Comparison of ENCODE assay signal across 29 mouse cellular contexts in the genomic region with DNA sequence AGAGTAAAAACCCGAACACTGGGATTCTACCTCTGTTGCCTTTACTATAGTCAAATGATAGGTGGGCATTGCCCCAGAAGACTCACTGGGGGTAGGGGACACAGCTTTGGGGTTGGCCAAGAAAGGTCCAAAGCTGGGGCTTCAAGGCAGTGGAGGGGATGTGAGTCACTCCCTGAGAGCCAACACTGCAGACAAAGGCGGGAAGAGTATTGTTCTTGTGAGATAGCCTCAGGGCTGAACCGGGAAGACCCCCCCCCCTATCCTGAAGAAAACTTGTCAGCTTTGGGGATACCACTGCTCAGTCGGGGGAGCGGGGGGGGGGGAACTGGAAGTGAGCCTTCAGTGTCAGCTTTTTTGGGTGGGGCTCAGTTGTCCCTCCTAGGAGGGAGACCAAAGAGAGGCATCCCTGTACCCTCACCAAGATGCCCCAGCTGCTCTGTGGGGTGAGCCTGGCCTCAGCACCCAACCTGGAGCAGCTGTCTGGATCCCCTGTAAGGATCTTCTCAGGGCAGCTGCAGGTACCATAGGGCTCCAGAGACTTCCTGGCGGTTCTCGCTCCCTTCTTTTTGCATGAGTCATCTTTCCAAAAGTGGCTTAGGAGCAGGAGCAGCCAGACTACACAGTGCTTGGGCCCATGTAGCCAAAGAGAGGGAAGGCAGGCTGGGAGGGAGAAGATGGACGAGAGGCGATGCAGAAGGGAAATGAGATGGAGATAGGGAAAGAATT. TPM values are rescaled to one million over a fixed set of nuclear protein-coding genes. Genes with fewer than 3 reads are reported as not detected.
DNase-seq lines count a peak whose midpoint lies in the region; ATAC-seq and TF ChIP-seq lines count a peak whose summit lies in the region.
"Had no signal": no experiment of that assay in that cellular context is flagged by ENCODE, and none has a peak within 500 bp of the region (broad histone marks: within the 10 kb centered on the region; RNA-seq: fewer than 3 reads in every experiment).

No protein-coding gene starts in this region.

- H3K27me3 ChIP-seq in forebrain, embryonic 11.5 days (ENCODE audit: control insufficient read depth, insufficient read depth, low read length) = no peaks in the 10 kb centered on the region; the same call in none of the 2 replicates
- no peaks in the 10 kb centered on the region; the same call in 1 of the 2 replicates for H3K27me3 ChIP-seq in forebrain, postnatal 0 days (ENCODE audit: insufficient read depth, low read length)
- H3K27me3 ChIP-seq: hindbrain, embryonic 13.5 days; limb, embryonic 15.5 days; midbrain, embryonic 12.5 days had no signal

- no peaks in the 10 kb centered on the region for H3K4me1 ChIP-seq in forebrain, embryonic 11.5 days (replicated peaks; ENCODE audit: control insufficient read depth, insufficient read depth, low read length)
- no peaks in the 10 kb centered on the region for H3K4me1 ChIP-seq in forebrain, postnatal 0 days (ENCODE audit: insufficient read depth)
- H3K4me1 ChIP-seq: midbrain, embryonic 12.5 days had no signal

- H3K4me2 ChIP-seq in forebrain, embryonic 11.5 days (ENCODE audit: low read depth, low read length, severe bottlenecking) = no peak overlapping the region
- no peak overlapping the region for H3K4me2 ChIP-seq in forebrain, postnatal 0 days (ENCODE audit: low read depth)
- H3K4me2 ChIP-seq: heart, embryonic 13.5 days; hindbrain, embryonic 13.5 days; limb, embryonic 15.5 days; midbrain, embryonic 12.5 days had no signal

- no peak for TF ChIP-seq CTCF in forebrain, postnatal 0 days (IDR thresholded peaks at IDR 0.05; ENCODE audit: low read depth)

- intact Hi-C loops in heart, postnatal 10 days (cut with DNase I) = no loop called here

- H3K36me3 ChIP-seq in forebrain, embryonic 11.5 days (ENCODE audit: control insufficient read depth, insufficient read depth, low read length) = no peaks in the 10 kb centered on the region
- H3K36me3 ChIP-seq in forebrain, postnatal 0 days (ENCODE audit: insufficient read depth) = no peaks in the 10 kb centered on the region
- H3K36me3 ChIP-seq: G1E; heart, embryonic 13.5 days; hindbrain, embryonic 13.5 days; midbrain, embryonic 12.5 days had no signal

- DNase-seq in forebrain, embryonic 11.5 days (ENCODE audit: low spot score) = peak; percentile 28
- DNase-seq in forebrain, postnatal 0 days = no peak
- DNase-seq in heart, postnatal 4 days = peak; percentile 14
- DNase-seq in heart, postnatal 10 days = no peak
- DNase-seq in right cerebral cortex, adult 18-20 months = peak; percentile 20
- DNase-seq in right cerebral cortex, postnatal 14 days = no peak
- DNase-seq in cerebellum, postnatal 25 days = no peak
- DNase-seq: adrenal gland, adult 8-10 months; cerebellum, adult 2 months; cerebellum, postnatal 36 days; left cerebral cortex, postnatal 4 days had no signal

- no peak overlapping the region for H3K9ac ChIP-seq in forebrain, embryonic 11.5 days (ENCODE audit: low read length)
- no peak overlapping the region for H3K9ac ChIP-seq in forebrain, postnatal 0 days
- H3K9ac ChIP-seq: heart, embryonic 13.5 days; hindbrain, embryonic 13.5 days; limb, embryonic 15.5 days; midbrain, embryonic 12.5 days had no signal

- H3K9me3 ChIP-seq in forebrain, embryonic 11.5 days (ENCODE audit: control insufficient read depth, low read length) = no peaks in the 10 kb centered on the region
- no peaks in the 10 kb centered on the region for H3K9me3 ChIP-seq in forebrain, postnatal 0 days (ENCODE audit: low read length)
- H3K9me3 ChIP-seq: G1E; heart, embryonic 13.5 days; limb, embryonic 15.5 days; midbrain, embryonic 12.5 days had no signal

- ATAC-seq in forebrain, embryonic 11.5 days (replicated peaks; ENCODE audit: low FRiP score) = no peak
- no peak for ATAC-seq in forebrain, postnatal 0 days
- ATAC-seq: activated CD4-positive, CD25-positive, alpha-beta regulatory T cell, adult 4 months; forebrain, embryonic 14.5 days had no signal

- H3K4me3 ChIP-seq in forebrain, embryonic 11.5 days (ENCODE audit: low read depth, low read length) = no peak overlapping the region
- H3K4me3 ChIP-seq in forebrain, postnatal 0 days (ENCODE audit: low read depth, low read length) = no peak overlapping the region
- H3K4me3 ChIP-seq: heart, embryonic 13.5 days; hindbrain, embryonic 13.5 days; limb, embryonic 15.5 days; midbrain, embryonic 12.5 days had no signal

- WGBS in forebrain, embryonic 11.5 days = 87% methylated on average over 9 of the region's 9 CpGs
- WGBS in forebrain, postnatal 0 days = 90% methylated on average over 9 of the region's 9 CpGs

- H3K27ac ChIP-seq in forebrain, embryonic 11.5 days (ENCODE audit: low read depth, low read length) = no peak overlapping the region
- no peak overlapping the region for H3K27ac ChIP-seq in forebrain, postnatal 0 days (ENCODE audit: low read depth, low read length)
- H3K27ac ChIP-seq: heart, embryonic 13.5 days; kidney, postnatal 0 days; limb, embryonic 15.5 days; midbrain, embryonic 12.5 days had no signal

RNA-seq across cellular contexts. Expression of a gene that starts 8.2 kb away (rescaled TPM):
- polyA plus RNA-seq in forebrain, embryonic 11.5 days (2014; fragmentation: Nextera tagmentation; extraction: Ambion mirVana) = 0.61 and 0.92 TPM in 2 replicates
- total RNA-seq in forebrain, postnatal 0 days (2014; rRNA removed) = 10.3 and 13.0 TPM in 2 replicates
- 11.0 and 11.9 TPM in 2 replicates for polyA plus RNA-seq in forebrain, postnatal 0 days (2015; fragmentation: Nextera tagmentation; extraction: Ambion mirVana)
- total RNA-seq in heart, postnatal 4 days (2021) = 10 to 100 TPM; 87.4 to 98.8 TPM
- total RNA-seq in heart, postnatal 10 days (2021) = 100 to 1,000 TPM; 195 to 252 TPM
- total RNA-seq: CH12.LX had no signal
- polyA plus RNA-seq: G1E had no signal

RNA-seq across cellular contexts. Expression of a gene that starts 31.6 kb away (rescaled TPM):
- polyA plus RNA-seq in forebrain, embryonic 11.5 days (2014; fragmentation: Nextera tagmentation; extraction: Ambion mirVana) = not detected in 2 replicates
- not detected in 2 replicates for total RNA-seq in forebrain, postnatal 0 days (2014; rRNA removed)
- polyA plus RNA-seq in forebrain, postnatal 0 days (2015; fragmentation: Nextera tagmentation; extraction: Ambion mirVana) = not detected in 2 replicates
- total RNA-seq in heart, postnatal 4 days (2021) = not detected
- total RNA-seq in heart, postnatal 10 days (2021) = not detected
- total RNA-seq: adrenal gland, adult 8-10 months; CH12.LX; gastrocnemius, postnatal 36 days; heart, postnatal 25 days; layer of hippocampus, postnatal 10 days; left cerebral cortex, adult 8-10 months; left cerebral cortex, postnatal 4 days; megakaryocyte, adult 5-6 weeks; neutrophil, adult 5-6 weeks had no signal
- polyA plus RNA-seq: activated CD4-positive, CD25-positive, alpha-beta regulatory T cell, adult 4 months; cerebellum, adult 2 months; embryonic facial prominence, embryonic 14.5 days; forebrain, embryonic 14.5 days; G1E; heart, embryonic 13.5 days; hindbrain, embryonic 13.5 days; limb, embryonic 15.5 days; midbrain, embryonic 12.5 days; spleen, adult 2 months; testis, adult 2 months had no signal

Comparison
In these comparisons a context has a peak if more than half of its experiments do, and no peak if none do; other contexts are left out.
1. DNase-seq: peak in forebrain, embryonic 11.5 days (single experiment), heart, postnatal 4 days (single experiment) and right cerebral cortex, adult 18-20 months (single experiment); none in forebrain, postnatal 0 days (single experiment), heart, postnatal 10 days (0 of 2), right cerebral cortex, postnatal 14 days (single experiment) and cerebellum, postnatal 25 days (0 of 2).